Mouse (Mus musculus) liver, embryonic 12.5 days (tissue): ENCODE data around the gene Gm49388. TPM values are rescaled to one million over a fixed set of nuclear protein-coding genes. Genes with fewer than 3 reads are reported as not detected.
"Not testable (repeated sequence)": the region's sequence is repeated elsewhere in the genome, so short reads cannot be mapped to it uniquely, and the experiment has no call there.

Experiments
- ATAC-seq: fragments of 200-750 bp; cut with Nextera tagmentation; 2 replicates; pipeline ENCODE4 v1.8.0; 2017; ENCODE audit warnings: moderate number of reproducible peaks, mild to moderate bottlenecking, moderate library complexity
- H3K27ac ChIP-seq: fragments of 300-500 bp; sonication (generic); 2 replicates; pipeline ENCODE4 v1.5.1; 2016; ENCODE audit warnings: mild to moderate bottlenecking
- H3K27me3 ChIP-seq: fragments of 300-500 bp; sonication (generic); replicated peaks from 2 replicates; pipeline ENCODE4 v1.6.1; 2016; ENCODE audit warnings: mild to moderate bottlenecking, moderate library complexity
- H3K36me3 ChIP-seq: fragments of 300-500 bp; sonication (generic); 2 replicates; pipeline ENCODE4 v1.6.1; 2016; ENCODE audit warnings: mild to moderate bottlenecking, moderate library complexity
- H3K4me1 ChIP-seq: fragments of 300-500 bp; sonication (generic); 2 replicates; pipeline ENCODE4 v1.6.1; 2016
- H3K4me2 ChIP-seq: fragments of 300-500 bp; sonication (generic); 2 replicates; pipeline ENCODE4 v1.6.1; 2016; ENCODE audit warnings: mild to moderate bottlenecking, moderate library complexity
- H3K4me3 ChIP-seq: fragments of 300-500 bp; sonication (generic); 2 replicates; pipeline ENCODE4 v1.5.1; 2016; ENCODE audit warnings: mild to moderate bottlenecking, moderate library complexity
- H3K9ac ChIP-seq: fragments of 300-500 bp; sonication (generic); 2 replicates; pipeline ENCODE4 v1.6.1; 2016; ENCODE audit warnings: mild to moderate bottlenecking, moderate library complexity
- H3K9me3 ChIP-seq: fragments of 300-500 bp; sonication (generic); replicated peaks from 2 replicates; pipeline ENCODE4 v1.6.1; 2016; ENCODE audit warnings: mild to moderate bottlenecking, moderate library complexity
- WGBS: fragments of 180-500 bp; shearing (Covaris S2); methylation state at CpG from one replicate; pipeline ENCODE4 v1.1.7; 2016; ENCODE audit not compliant: insufficient replicate concordance; 5-methylcytosine and 5-hydroxymethylcytosine counted together
- polyA plus RNA-seq: library from polyadenylated mRNA; unstranded; fragments of >200 nt; fragmentation: Nextera tagmentation; extraction: Ambion mirVana; gene quantifications from 2 replicates; pipeline ENCODE4 v1.2.1, GENCODE M21; 2016

The Gm49388 gene
- polyA plus RNA-seq, 1 experiment from 2014 or later, result not detected

- Histone ChIP-seq H3K27ac (peak within 1 kb of the TSS; percentile 96), H3K4me2 (peak within 1 kb of the TSS; percentile 86), H3K4me3 (peak within 1 kb of the TSS; percentile 67), H3K36me3 (peaks cover 29% of the 10 kb centered on the region), H3K27me3 (no peaks in the 10 kb centered on the region), H3K9ac (peak within 1 kb of the TSS; percentile 81), H3K4me1 (peaks cover 87% of the 10 kb centered on the region), H3K9me3 (no peaks in the 10 kb centered on the region)
- peak; percentile 25 for ATAC-seq
- WGBS, result under 1% methylated on average over 24 of the region's 24 CpGs
Observed at GRCm38 (mm10) chr7:127769651-127770038, 15.8 kb upstream of the Gm49388 start, which contains the start of gene Orai3. Gene Orai3, plus strand, starts transcription at chr7:127769815.

- Histone ChIP-seq H3K36me3 (peaks cover 29% of the 10 kb centered on the region), H3K9ac (peak overlapping the region; percentile 81), H3K4me1 (peaks cover 89% of the 10 kb centered on the region), H3K4me3 (peak overlapping the region; percentile 67), H3K27ac (peak overlapping the region; percentile 83), H3K9me3 (no peaks in the 10 kb centered on the region), H3K4me2 (peak overlapping the region; percentile 86), H3K27me3 (no peaks in the 10 kb centered on the region)
- ATAC-seq, result no peak
- 1% methylated on average over 27 of the region's 27 CpGs for WGBS
Observed at GRCm38 (mm10) chr7:127770039-127770905, 15.1 kb upstream of the Gm49388 start.

GRCm38 (mm10) chr7:127771262-127771661, 14.1 kb upstream of the Gm49388 start:
- H3K27me3 ChIP-seq, result no peaks in the 10 kb centered on the region
- peak overlapping the region; percentile 83 for H3K27ac ChIP-seq
- H3K4me2 ChIP-seq, result peak overlapping the region; percentile 86
- ATAC-seq, result no peak
- peak overlapping the region; percentile 81; the same call in 1 of the 2 replicates for H3K9ac ChIP-seq
- 55% methylated on average over 5 of the region's 5 CpGs for WGBS
- H3K4me3 ChIP-seq, result 0 out of 2 replicates have a peak overlapping the region, but pooled peaks have one; percentile 0
- H3K36me3 ChIP-seq, result peaks cover 19% of the 10 kb centered on the region
- H3K4me1 ChIP-seq, result peaks cover 87% of the 10 kb centered on the region
- H3K9me3 ChIP-seq, result no peaks in the 10 kb centered on the region

GRCm38 (mm10) chr7:127772080-127772479, 13.3 kb upstream of the Gm49388 start:
- H3K36me3 ChIP-seq, result peaks cover 16% of the 10 kb centered on the region
- no peak overlapping the region for H3K4me2 ChIP-seq
- no peak overlapping the region for H3K4me3 ChIP-seq
- ATAC-seq, result no peak
- no peaks in the 10 kb centered on the region for H3K27me3 ChIP-seq
- H3K27ac ChIP-seq, result peak overlapping the region; percentile 39; the same call in 1 of the 2 replicates
- 53% methylated on average over 3 of the region's 3 CpGs for WGBS
- H3K9me3 ChIP-seq, result no peaks in the 10 kb centered on the region
- H3K9ac ChIP-seq, result no peak overlapping the region
- peaks cover 79% of the 10 kb centered on the region for H3K4me1 ChIP-seq

GRCm38 (mm10) chr7:127772557-127772956, 12.9 kb upstream of the Gm49388 start:
- Histone ChIP-seq H3K27ac (no peak overlapping the region), H3K4me3 (no peak overlapping the region), H3K9me3 (no peaks in the 10 kb centered on the region), H3K4me2 (no peak overlapping the region), H3K9ac (no peak overlapping the region), H3K27me3 (no peaks in the 10 kb centered on the region), H3K4me1 (peaks cover 74% of the 10 kb centered on the region), H3K36me3 (peaks cover 13% of the 10 kb centered on the region)
- 87% methylated on average over 1 of the region's 1 CpGs for WGBS
- ATAC-seq, result no peak

- Histone ChIP-seq H3K4me3 (no peak overlapping the region), H3K27ac (no peak overlapping the region), H3K27me3 (no peaks in the 10 kb centered on the region), H3K36me3 (peaks cover 12% of the 10 kb centered on the region), H3K9me3 (no peaks in the 10 kb centered on the region), H3K9ac (no peak overlapping the region), H3K4me1 (peaks cover 73% of the 10 kb centered on the region), H3K4me2 (no peak overlapping the region)
- peak; percentile 13; the same call in 1 of the 2 replicates for ATAC-seq
- WGBS, result 41% methylated on average over 9 of the region's 9 CpGs
Observed at GRCm38 (mm10) chr7:127773664-127774384, 11.6 kb upstream of the Gm49388 start.

- 67% methylated on average over 7 of the region's 7 CpGs for WGBS
- H3K9me3 ChIP-seq, ATAC-seq, H3K27me3 ChIP-seq: not testable (repeated sequence)
- Histone ChIP-seq H3K36me3 (peaks cover 32% of the 10 kb centered on the region), H3K4me2 (peak overlapping the region; percentile 93), H3K4me3 (peak overlapping the region; percentile 97), H3K4me1 (peaks cover 60% of the 10 kb centered on the region), H3K9ac (peak overlapping the region; percentile 93), H3K27ac (peak overlapping the region; percentile 95)
Observed at GRCm38 (mm10) chr7:127775837-127776236, 9.6 kb upstream of the Gm49388 start.

- WGBS, result under 1% methylated on average over 23 of the region's 23 CpGs
- H3K27me3 ChIP-seq, result no peaks in the 10 kb centered on the region
Observed at GRCm38 (mm10) chr7:127776426-127776825, 9.0 kb upstream of the Gm49388 start, which contains the start of gene Setd1a. Gene Setd1a, plus strand, starts transcription at chr7:127776670.

GRCm38 (mm10) chr7:127776878-127777473, 8.4 kb upstream of the Gm49388 start:
- under 1% methylated on average over 61 of the region's 70 CpGs for WGBS
- Histone ChIP-seq H3K36me3 (peaks cover 43% of the 10 kb centered on the region), H3K4me2 (peak overlapping the region; percentile 93), H3K4me3 (peak overlapping the region; percentile 97), H3K9ac (peak overlapping the region; percentile 93), H3K27ac (peak overlapping the region; percentile 95), H3K27me3 (no peaks in the 10 kb centered on the region), H3K9me3 (no peaks in the 10 kb centered on the region), H3K4me1 (peaks cover 48% of the 10 kb centered on the region)
- peak; percentile 90 for ATAC-seq

More at GRCm38 (mm10) chr7:127776426-127776825, 9.0 kb upstream of the Gm49388 start, which contains the start of gene Setd1a:
- Histone ChIP-seq H3K4me1 (peaks cover 54% of the 10 kb centered on the region), H3K4me2 (peak within 1 kb of the TSS; percentile 93), H3K9me3 (no peaks in the 10 kb centered on the region), H3K9ac (peak within 1 kb of the TSS; percentile 93), H3K36me3 (peaks cover 38% of the 10 kb centered on the region), H3K27ac (peak within 1 kb of the TSS; percentile 95), H3K4me3 (peak within 1 kb of the TSS; percentile 97)
- peak; percentile 55 for ATAC-seq

GRCm38 (mm10) chr7:127777474-127778266, 7.7 kb upstream of the Gm49388 start:
- Histone ChIP-seq H3K4me2 (peak overlapping the region; percentile 93), H3K9me3 (no peaks in the 10 kb centered on the region), H3K27ac (peak overlapping the region; percentile 95), H3K4me3 (peak overlapping the region; percentile 97), H3K9ac (peak overlapping the region; percentile 93), H3K4me1 (peaks cover 43% of the 10 kb centered on the region), H3K27me3 (no peaks in the 10 kb centered on the region), H3K36me3 (peaks cover 50% of the 10 kb centered on the region)
- ATAC-seq, result peak; percentile 46
- WGBS, result 3% methylated on average over 56 of the region's 66 CpGs

- 75% methylated on average over 4 of the region's 4 CpGs for WGBS
- peak overlapping the region; percentile 93 for H3K4me2 ChIP-seq
- ATAC-seq, result no peak
- H3K4me3 ChIP-seq, result peak overlapping the region; percentile 97
- peak overlapping the region; percentile 95 for H3K27ac ChIP-seq
- H3K36me3 ChIP-seq, result peaks cover 57% of the 10 kb centered on the region
- no peaks in the 10 kb centered on the region for H3K9me3 ChIP-seq
- peak overlapping the region; percentile 93 for H3K9ac ChIP-seq
- H3K4me1 ChIP-seq, result peaks cover 42% of the 10 kb centered on the region
- no peaks in the 10 kb centered on the region for H3K27me3 ChIP-seq
Observed at GRCm38 (mm10) chr7:127778350-127778749, 7.1 kb upstream of the Gm49388 start.
